Mouse (Mus musculus) erythroblast, embryonic 14.5 days (primary cell): ENCODE data around the gene Eid1. TPM values are rescaled to one million over a fixed set of nuclear protein-coding genes. Genes with fewer than 3 reads are reported as not detected.

Experiments
- H3K27me3 ChIP-seq: 2 replicates; pipeline ENCODE4 v1.6.1; 2012; ENCODE audit warnings: inconsistent platforms; ENCODE audit not compliant: control insufficient read depth
- H3K36me3 ChIP-seq: 2 replicates; pipeline ENCODE4 v1.6.1; 2012; ENCODE audit warnings: mild to moderate bottlenecking, inconsistent platforms; ENCODE audit not compliant: control insufficient read depth
- H3K4me1 ChIP-seq: 2 replicates; pipeline ENCODE4 v1.6.1; 2012; ENCODE audit warnings: inconsistent platforms; ENCODE audit not compliant: control insufficient read depth
- H3K4me3 ChIP-seq: replicated peaks from 2 replicates; pipeline ENCODE3; 2012; ENCODE audit warnings: moderate library complexity, mild to moderate bottlenecking, inconsistent platforms
- H3K9me3 ChIP-seq: 2 replicates; pipeline ENCODE4 v1.6.1; 2012; ENCODE audit warnings: low read length, inconsistent platforms, mixed read lengths; ENCODE audit not compliant: control insufficient read depth
- GATA1 ChIP-seq: IDR thresholded peaks from 2 replicates; pipeline ENCODE4 v1.6.1; 2012; ENCODE audit warnings: low read length, inconsistent platforms, mixed read lengths
- TAL1 ChIP-seq: IDR thresholded peaks from 3 replicates; pipeline ENCODE4 v1.6.1; 2012; ENCODE audit warnings: low read length, inconsistent platforms, mixed read lengths
- polyA plus RNA-seq: library from polyadenylated mRNA; stranded (reverse); fragments of >175 nt; gene quantifications from 2 replicates; pipeline ENCODE4 v1.2.3, GENCODE M21; 2012

Gene Eid1
- polyA plus RNA-seq, 1 experiment: 4.5 TPM

GRCm38 (mm10) chr2:125706510-125706921, 33.6 kb downstream of the Eid1 start:
- no peaks in the 10 kb centered on the region for H3K9me3 ChIP-seq
- H3K4me1 ChIP-seq: no peaks in the 10 kb centered on the region
- no peak overlapping the region for H3K4me3 ChIP-seq
- no peaks in the 10 kb centered on the region for H3K36me3 ChIP-seq
- no peaks in the 10 kb centered on the region for H3K27me3 ChIP-seq
- TF ChIP-seq TAL1: no peak
- no peak for TF ChIP-seq GATA1

- TF ChIP-seq GATA1: no peak
- TF ChIP-seq TAL1: no peak
- H3K9me3 ChIP-seq: no peaks in the 10 kb centered on the region
- H3K36me3 ChIP-seq: no peaks in the 10 kb centered on the region
- H3K4me1 ChIP-seq: no peaks in the 10 kb centered on the region
- H3K27me3 ChIP-seq: peaks cover 15% of the 10 kb centered on the region
- no peak overlapping the region for H3K4me3 ChIP-seq
These were observed 43.7 kb downstream of the Eid1 start for GRCm38 (mm10) chr2:125716599-125716998.

GRCm38 (mm10) chr2:125723086-125723407, 50.2 kb downstream of the Eid1 start:
- H3K27me3 ChIP-seq: peaks cover 75% of the 10 kb centered on the region
- TF ChIP-seq TAL1 (no peak), GATA1 (no peak)
- no peaks in the 10 kb centered on the region for H3K36me3 ChIP-seq
- no peak overlapping the region for H3K4me3 ChIP-seq
- H3K4me1 ChIP-seq: no peaks in the 10 kb centered on the region; the same call in 1 of the 2 replicates
- no peaks in the 10 kb centered on the region; the same call in 1 of the 2 replicates for H3K9me3 ChIP-seq

GRCm38 (mm10) chr2:125723408-125724085, 50.7 kb downstream of the Eid1 start:
- Histone ChIP-seq H3K4me1 (no peaks in the 10 kb centered on the region; the same call in 1 of the 2 replicates), H3K9me3 (no peaks in the 10 kb centered on the region; the same call in 1 of the 2 replicates), H3K4me3 (no peak overlapping the region), H3K36me3 (no peaks in the 10 kb centered on the region), H3K27me3 (peaks cover 80% of the 10 kb centered on the region)
- TF ChIP-seq TAL1 (no peak), GATA1 (no peak)

- H3K9me3 ChIP-seq: no peaks in the 10 kb centered on the region; the same call in 1 of the 2 replicates
- H3K36me3 ChIP-seq: no peaks in the 10 kb centered on the region
- no peak within 1 kb of the TSS for H3K4me3 ChIP-seq
- H3K4me1 ChIP-seq: no peaks in the 10 kb centered on the region; the same call in 1 of the 2 replicates
- TF ChIP-seq GATA1: no peak
- no peak for TF ChIP-seq TAL1
- peaks cover 80% of the 10 kb centered on the region for H3K27me3 ChIP-seq
These were observed 51.2 kb downstream of the Eid1 start, which contains the start of gene Shc4 for GRCm38 (mm10) chr2:125724086-125724430. Gene Shc4, minus strand, starts transcription at chr2:125724148.

Other genes with a start within 250 kb of the Eid1 start
- not detected in 2 replicates for gene Gm9913, start 168.0 kb upstream of the Eid1 start, polyA plus RNA-seq
- under 0.01 TPM in 1 of 2 replicates, not detected in the other for gene Fbn1, start 165.1 kb upstream of the Eid1 start, polyA plus RNA-seq
- 0.24 and 0.27 TPM in 2 replicates for gene Cep152, start 48.0 kb upstream of the Eid1 start, polyA plus RNA-seq
- 0.02 and 0.03 TPM in 2 replicates for gene Shc4, start 51.1 kb downstream of the Eid1 start, polyA plus RNA-seq
- 0.12 and 0.26 TPM in 2 replicates for gene Secisbp2l, start 109.8 kb downstream of the Eid1 start, polyA plus RNA-seq
- 0.04 and 0.05 TPM in 2 replicates for gene Galk2, start 186.0 kb downstream of the Eid1 start, polyA plus RNA-seq
- 0.33 and 0.59 TPM in 2 replicates for gene Cops2, start 186.0 kb downstream of the Eid1 start, polyA plus RNA-seq